Mouse (Mus musculus): Measurements from ENCODE around the gene Gm10283.
"Not testable (repeated sequence)": the region's sequence is repeated elsewhere in the genome, so short reads cannot be mapped to it uniquely, and the experiment has no call there.

Gm10283 gene

GRCm38 (mm10) chr8:60503098-60503497, at the start of gene Gm10283:
TSS of gene Gm10283 (minus strand) at chr8:60503198.
- no peak for DNase-seq (ENCODE audit: low read depth, low spot score)

- no peak for DNase-seq (ENCODE audit: low read depth, low spot score)
Measured at GRCm38 (mm10) chr8:60534945-60535344, 31.9 kb upstream of the Gm10283 start.

DNA sequence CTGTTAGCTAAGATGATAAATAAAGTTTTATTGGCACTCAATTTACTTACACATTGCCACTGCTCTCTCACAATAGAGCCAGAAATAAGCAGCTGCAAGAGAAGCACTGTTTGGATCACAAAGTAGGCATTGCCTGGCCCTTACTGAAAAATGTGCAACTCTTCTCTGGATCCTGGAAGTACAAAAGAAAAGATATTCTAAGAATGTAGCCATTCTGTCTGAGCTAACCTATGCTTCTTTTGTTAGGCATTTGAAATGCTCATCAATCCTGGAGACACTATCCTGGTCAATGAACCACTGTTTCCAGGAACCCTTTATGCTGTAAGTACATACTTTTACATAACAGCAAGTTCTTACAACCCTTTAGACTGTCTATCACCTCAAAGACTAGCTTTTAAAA, 15.3 kb upstream of the Gm10283 start:
- DNase-seq (ENCODE audit: low read depth, low spot score): no peak

GRCm38 (mm10) chr8:60505653-60506521, 2.9 kb upstream of the Gm10283 start, which contains the start of gene Aadat:
TSS of gene Aadat (plus strand) at chr8:60505932.
- no peak for DNase-seq (ENCODE audit: low read depth, low spot score)

DNA sequence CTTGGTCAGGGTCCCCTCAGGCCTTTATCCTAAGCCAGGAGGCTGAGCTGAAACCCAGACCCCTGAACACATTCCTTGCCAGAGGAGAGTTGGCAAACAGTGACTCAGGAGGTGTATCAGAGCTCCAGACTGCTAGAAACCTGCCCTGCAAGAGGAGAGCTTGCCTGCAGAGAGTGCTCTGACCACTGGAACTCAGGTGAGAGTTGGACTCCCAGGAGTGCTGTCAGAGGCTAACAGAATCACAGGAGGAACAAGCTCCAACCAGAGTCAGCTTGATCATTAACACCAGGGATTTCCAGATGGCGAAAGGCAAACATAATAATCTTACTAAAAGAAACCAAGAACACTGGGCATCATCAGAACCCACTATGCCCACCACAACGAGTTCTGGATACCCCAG, 8.0 kb downstream of the Gm10283 start:
- not testable (repeated sequence) for DNase-seq (ENCODE audit: low read depth, low spot score)

- no peak for DNase-seq (ENCODE audit: low read depth, low spot score)
Measured at GRCm38 (mm10) chr8:60494606-60495005, 8.4 kb downstream of the Gm10283 start.

DNA sequence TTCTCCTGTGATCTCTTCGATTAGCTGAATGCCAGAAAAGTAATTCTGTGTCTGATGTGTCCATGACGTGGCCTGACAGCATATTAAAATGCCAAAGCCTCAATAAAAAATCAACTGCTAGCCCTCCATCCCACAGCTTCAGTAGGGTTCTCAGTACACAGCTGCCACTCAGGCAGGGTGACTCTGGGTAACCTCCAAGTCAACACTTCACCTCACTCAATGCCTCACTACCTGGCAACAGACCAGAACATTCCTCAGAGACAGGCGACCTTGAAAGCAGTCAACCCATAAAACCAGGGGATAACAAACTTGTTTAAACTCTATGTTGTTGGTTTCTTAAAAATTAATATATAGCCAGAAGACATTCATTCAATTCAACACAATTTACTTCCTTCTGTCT, 10.5 kb downstream of the Gm10283 start:
- DNase-seq (ENCODE audit: low read depth, low spot score): no peak

DNA sequence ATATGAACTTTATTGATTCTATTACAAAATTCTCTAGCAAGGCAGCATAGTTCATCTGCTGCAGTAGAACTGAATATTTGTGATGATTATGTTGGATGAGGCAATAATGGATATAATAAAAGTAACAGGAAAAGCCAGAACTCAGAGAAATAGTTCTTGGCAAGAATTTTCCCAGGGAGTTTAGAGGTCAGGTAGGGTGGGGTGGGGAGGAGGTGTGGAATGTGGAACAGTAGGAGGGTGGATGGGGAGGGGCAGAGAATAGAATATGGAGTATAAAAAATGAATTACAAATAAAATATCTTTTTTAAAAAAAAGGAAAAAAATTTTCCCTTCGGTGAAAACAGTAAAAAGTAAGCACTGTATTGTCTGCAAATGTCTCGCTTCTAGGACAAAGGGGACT, 11.1 kb downstream of the Gm10283 start:
- DNase-seq (ENCODE audit: low read depth, low spot score): no peak

DNA sequence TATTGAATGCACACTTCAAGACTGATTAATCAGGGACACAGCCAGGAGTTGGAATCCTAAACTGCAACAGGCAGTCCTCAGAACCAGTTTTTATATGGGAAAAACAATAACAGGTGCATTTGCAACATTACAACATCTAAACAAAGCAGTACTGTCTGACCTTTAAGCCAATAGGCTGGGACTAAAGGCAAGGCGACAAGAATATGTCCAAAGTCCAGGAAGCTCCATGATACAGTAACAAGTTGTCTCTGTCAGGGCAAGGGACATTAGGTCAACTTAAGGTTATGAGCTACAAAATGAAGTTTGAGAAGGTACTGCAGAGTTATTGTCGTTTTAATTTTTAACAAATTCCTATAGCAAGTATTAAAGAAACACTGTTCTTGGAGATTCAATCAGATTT, 12.9 kb downstream of the Gm10283 start:
- DNase-seq (ENCODE audit: low read depth, low spot score): no peak

DNA sequence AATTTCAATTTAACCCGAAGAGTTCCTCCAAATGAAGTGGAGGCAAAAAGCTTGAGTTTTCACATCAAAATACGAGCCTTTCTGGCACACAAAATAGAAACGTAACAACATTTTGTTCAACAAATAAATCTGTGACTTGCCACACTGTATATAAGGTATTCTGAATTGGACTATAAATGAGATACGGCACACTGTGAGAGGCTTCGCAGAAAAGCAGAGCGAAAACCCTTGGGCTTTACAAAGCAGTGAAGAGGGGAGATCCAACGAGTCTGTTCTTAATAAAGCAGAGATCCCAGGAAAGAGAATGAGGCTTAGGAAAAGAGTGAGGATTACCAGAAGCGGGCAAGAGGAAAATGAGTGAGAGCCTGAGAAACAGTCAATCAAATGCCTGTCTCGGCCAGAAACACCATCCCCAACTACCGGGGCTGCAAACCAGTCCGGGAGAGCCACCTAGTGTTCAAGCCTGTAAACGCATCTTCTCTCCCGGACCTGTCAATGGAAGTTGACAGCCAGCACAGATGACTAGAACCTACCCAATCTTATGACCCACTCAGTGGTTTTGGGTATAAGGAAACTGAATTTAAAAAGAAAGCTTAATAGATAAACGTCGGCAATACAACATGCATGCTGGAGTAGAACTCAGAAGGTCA, 36.2 kb downstream of the Gm10283 start:
- no peak for DNase-seq (ENCODE audit: low read depth, low spot score)

- DNase-seq (ENCODE audit: low read depth, low spot score): no peak
Measured at GRCm38 (mm10) chr8:60449296-60449695, 53.7 kb downstream of the Gm10283 start.

DNA sequence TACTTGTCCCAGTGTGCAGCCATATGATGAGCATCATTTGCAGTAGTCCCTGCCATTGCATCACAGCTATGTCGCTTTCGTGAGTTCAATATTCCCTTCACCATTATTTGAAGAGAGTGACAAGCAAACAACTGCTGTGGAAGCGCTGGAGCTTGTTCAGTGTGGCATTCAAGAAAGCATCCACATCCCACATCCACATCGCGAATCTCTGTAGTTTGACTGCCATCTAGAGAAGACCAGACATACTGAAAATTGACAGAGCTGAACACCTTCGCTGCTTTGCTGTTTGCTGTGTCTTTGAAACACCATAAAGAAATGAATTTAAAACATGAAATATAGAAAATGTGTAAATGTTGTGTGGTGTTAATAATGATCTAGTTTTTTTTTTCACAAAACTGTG, 58.0 kb downstream of the Gm10283 start:
- DNase-seq (ENCODE audit: low read depth, low spot score): no peak

GRCm38 (mm10) chr8:60438557-60438956, 64.4 kb downstream of the Gm10283 start:
- DNase-seq (ENCODE audit: low read depth, low spot score): no peak

DNA sequence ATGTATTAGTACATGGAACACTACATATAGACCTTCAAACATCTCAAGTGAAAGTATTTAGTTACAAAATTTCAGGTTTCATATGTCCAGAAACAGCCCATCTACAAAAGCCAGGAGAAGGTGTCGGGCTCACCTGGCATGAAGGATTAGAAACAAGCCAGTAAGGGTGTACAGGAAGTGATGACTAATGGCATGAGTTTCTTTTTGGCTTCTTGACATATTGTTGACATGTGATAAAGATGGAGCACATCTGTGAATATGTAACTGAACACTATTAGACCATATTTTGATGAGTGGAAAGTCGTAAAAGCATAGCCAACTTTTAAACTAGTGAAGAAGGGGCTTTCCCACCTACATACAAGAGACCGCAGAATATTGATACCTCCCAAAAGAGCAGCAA, 66.1 kb downstream of the Gm10283 start:
- no peak for DNase-seq (ENCODE audit: low read depth, low spot score)

- DNase-seq (ENCODE audit: low read depth, low spot score): no peak
Measured at GRCm38 (mm10) chr8:60432649-60433048, 70.3 kb downstream of the Gm10283 start.

- no peak for DNase-seq (ENCODE audit: low read depth, low spot score)
Measured at GRCm38 (mm10) chr8:60406358-60406757, 96.6 kb downstream of the Gm10283 start.

- DNase-seq (ENCODE audit: low read depth, low spot score): no peak
Measured at GRCm38 (mm10) chr8:60404994-60405548, 97.9 kb downstream of the Gm10283 start.

DNA sequence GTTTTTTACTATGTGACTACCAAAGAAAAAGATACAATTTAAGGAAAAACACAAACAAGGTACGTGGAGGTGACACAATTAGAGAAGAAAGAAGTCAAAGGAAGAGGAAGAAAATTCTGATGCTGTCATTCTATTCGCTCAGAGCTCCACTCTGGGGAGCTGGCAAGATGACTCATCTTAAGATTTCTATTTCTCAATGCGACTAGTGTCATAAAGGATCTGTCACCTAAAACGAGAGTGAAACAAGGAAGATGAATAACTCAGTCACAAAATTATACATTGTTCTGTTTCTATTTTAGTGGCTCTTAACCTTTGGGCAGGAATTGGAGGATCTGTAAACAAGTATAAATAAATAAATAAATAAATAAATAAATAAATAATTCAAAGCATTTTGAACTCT, 109.3 kb downstream of the Gm10283 start:
- no peak for DNase-seq (ENCODE audit: low read depth, low spot score)

GRCm38 (mm10) chr8:60386589-60386988, 116.4 kb downstream of the Gm10283 start:
- DNase-seq (ENCODE audit: low read depth, low spot score): no peak
